Mouse (Mus musculus) MEL (cell line): Measurements from ENCODE around the gene Znhit1.

Source experiments
- CTCF ChIP-seq, 3 experiments: IDR thresholded peaks in 2 of 3; conservative IDR thresholded peaks in 1 of 3; 2 replicates each; pipeline ENCODE4 v1.5.1; 2011 to 2012; ENCODE audit warnings: low read length in 3 of 3, low read depth in 2 of 3, mild to moderate bottlenecking in 2 of 3, improper control_type of control experiment in 1 of 3, inconsistent platforms in 1 of 3, mixed read lengths in 1 of 3, moderate library complexity in 1 of 3; ENCODE audit not compliant: control insufficient read depth in 1 of 3, insufficient read depth in 1 of 3, poor library complexity in 1 of 3, severe bottlenecking in 1 of 3
- JUND ChIP-seq: IDR thresholded peaks from 2 replicates; pipeline ENCODE4 v1.6.1; 2011; ENCODE audit warnings: low read depth, mild to moderate bottlenecking, improper control_type of control experiment, low read length
- MAZ ChIP-seq: IDR thresholded peaks from 2 replicates; pipeline ENCODE4 v1.6.1; 2012; ENCODE audit warnings: low read depth, mild to moderate bottlenecking, inconsistent platforms, low read length, improper control_type of control experiment
- NRF1 ChIP-seq: IDR thresholded peaks from 2 replicates; pipeline ENCODE4 v1.6.1; 2014; ENCODE audit warnings: low read depth, mild to moderate bottlenecking, inconsistent platforms, low read length, improper control_type of control experiment, moderate library complexity; ENCODE audit not compliant: poor library complexity, insufficient read depth, severe bottlenecking
- POLR2A ChIP-seq, 2 experiments: IDR thresholded peaks; 2 replicates each; pipeline ENCODE4 v1.6.1; 2011 to 2012; ENCODE audit warnings: low read length in 2 of 2, mild to moderate bottlenecking in 2 of 2, control low read depth in 1 of 2, improper control_type of control experiment in 1 of 2, low read depth in 1 of 2, moderate library complexity in 1 of 2; ENCODE audit not compliant: control insufficient read depth in 1 of 2, insufficient read depth in 1 of 2, poor library complexity in 1 of 2
- POLR2AphosphoS2 ChIP-seq: IDR thresholded peaks from 2 replicates; pipeline ENCODE4 v1.6.1; 2011; ENCODE audit warnings: low read length, improper control_type of control experiment
- ZKSCAN1 ChIP-seq: IDR thresholded peaks from 2 replicates; pipeline ENCODE4 v1.6.1; 2012; ENCODE audit warnings: low read depth, mild to moderate bottlenecking, inconsistent platforms, low read length, improper control_type of control experiment, moderate library complexity

- TF ChIP-seq CTCF (IDR thresholded peaks at IDR 0.05 in 2 of 3, conservative IDR thresholded peaks at IDR 0.05 in 1 of 3; ENCODE audit: control insufficient read depth in 1 of 3, insufficient read depth in 1 of 3, low read depth in 2 of 3, low read length in 3 of 3, poor library complexity in 1 of 3, severe bottlenecking in 1 of 3) (no peak), JUND (no peak), MAZ (no peak), NRF1 (no peak), POLR2AphosphoS2 (no peak), ZKSCAN1 (no peak), POLR2A (IDR thresholded peaks at IDR 0.05; ENCODE audit: control insufficient read depth in 1 of 2, insufficient read depth in 1 of 2, low read depth in 1 of 2, low read length in 2 of 2, poor library complexity in 1 of 2) (no peak)
Measured at GRCm38 (mm10) chr5:136966861-136967455, 20.9 kb downstream of the Znhit1 start.
